Mouse (Mus musculus) heart, embryonic 16.5 days (tissue): ENCODE measurements around the gene Camsap3. TPM values are rescaled to one million over a fixed set of nuclear protein-coding genes. Genes with fewer than 3 reads are reported as not detected.
A peak's percentile ranks its signal among the peaks of the same experiment; 100 is the strongest.

Source experiments
- ATAC-seq: fragments of 200-750 bp; cut with Nextera tagmentation; replicated peaks from 2 replicates; pipeline ENCODE4 v1.8.0; 2017; ENCODE audit warnings: moderate number of reproducible peaks; ENCODE audit not compliant: insufficient read depth, low FRiP score; ENCODE audit errors: extremely low read depth
- H3K27ac ChIP-seq: fragments of 300-500 bp; sonication (generic); 2 replicates; pipeline ENCODE4 v1.5.1; 2014; ENCODE audit warnings: mild to moderate bottlenecking, low read length, control low read depth, moderate library complexity
- H3K27me3 ChIP-seq: fragments of 300-500 bp; sonication (generic); 2 replicates; pipeline ENCODE4 v1.6.1; 2014; ENCODE audit warnings: low read length, mixed read lengths; ENCODE audit not compliant: control insufficient read depth, insufficient read depth
- H3K36me3 ChIP-seq: fragments of 300-500 bp; sonication (generic); 2 replicates; pipeline ENCODE4 v1.6.1; 2014; ENCODE audit not compliant: control insufficient read depth, insufficient read depth
- H3K4me1 ChIP-seq: fragments of 300-500 bp; sonication (generic); 2 replicates; pipeline ENCODE4 v1.6.1; 2014; ENCODE audit warnings: low read length, mixed read lengths; ENCODE audit not compliant: control insufficient read depth, insufficient read depth
- H3K4me2 ChIP-seq: fragments of 300-500 bp; sonication (generic); 2 replicates; pipeline ENCODE4 v1.6.1; 2014; ENCODE audit warnings: low read depth, mild to moderate bottlenecking, control low read depth, low read length
- H3K4me3 ChIP-seq: fragments of 300-500 bp; sonication (generic); 2 replicates; pipeline ENCODE4 v1.5.1; 2014; ENCODE audit warnings: mild to moderate bottlenecking, control low read depth, low read length
- H3K9ac ChIP-seq: fragments of 300-500 bp; sonication (generic); 2 replicates; pipeline ENCODE4 v1.6.1; 2014; ENCODE audit warnings: low read length, control low read depth
- H3K9me3 ChIP-seq: fragments of 300-500 bp; sonication (generic); replicated peaks from 2 replicates; pipeline ENCODE4 v1.6.1; 2016; ENCODE audit warnings: low read length; ENCODE audit not compliant: control insufficient read depth
- WGBS: fragments of 180-500 bp; shearing (Covaris S2); extraction: QIAGEN DNeasy Blood & Tissue Kit; methylation state at CpG from one replicate; pipeline ENCODE4 v1.1.7; 2014; 5-methylcytosine and 5-hydroxymethylcytosine counted together
- polyA plus RNA-seq: library from polyadenylated mRNA; unstranded; fragments of >200 nt; fragmentation: Nextera tagmentation; extraction: Ambion mirVana; gene quantifications from 2 replicates; pipeline ENCODE4 v1.2.1, GENCODE M21; 2015

Camsap3 gene
- polyA plus RNA-seq, 1 experiment from 2014 or later, result 2.3 TPM

GRCm38 (mm10) chr8:3646824-3647531, 59.9 kb downstream of the Camsap3 start:
- Histone ChIP-seq H3K27me3 (no peaks in the 10 kb centered on the region), H3K4me1 (no peaks in the 10 kb centered on the region), H3K27ac (no peak overlapping the region), H3K36me3 (no peaks in the 10 kb centered on the region), H3K9ac (no peak overlapping the region), H3K4me3 (no peak overlapping the region), H3K9me3 (no peaks in the 10 kb centered on the region), H3K4me2 (no peak overlapping the region)
- no peak for ATAC-seq
- 78% methylated on average over 6 of the region's 6 CpGs for WGBS

- H3K4me1 ChIP-seq, result no peaks in the 10 kb centered on the region
- no peaks in the 10 kb centered on the region for H3K36me3 ChIP-seq
- no peak for ATAC-seq
- no peak overlapping the region for H3K27ac ChIP-seq
- H3K9me3 ChIP-seq, result no peaks in the 10 kb centered on the region
- H3K9ac ChIP-seq, result no peak overlapping the region
- WGBS, result 70% methylated on average over 4 of the region's 4 CpGs
- H3K27me3 ChIP-seq, result no peaks in the 10 kb centered on the region
- no peak overlapping the region for H3K4me2 ChIP-seq
- H3K4me3 ChIP-seq, result no peak overlapping the region
Measured at GRCm38 (mm10) chr8:3647561-3647960, 60.5 kb downstream of the Camsap3 start.

GRCm38 (mm10) chr8:3648268-3648667, 61.2 kb downstream of the Camsap3 start:
- Histone ChIP-seq H3K36me3 (no peaks in the 10 kb centered on the region), H3K4me3 (no peak overlapping the region), H3K4me2 (no peak overlapping the region), H3K27me3 (no peaks in the 10 kb centered on the region), H3K27ac (no peak overlapping the region), H3K9me3 (no peaks in the 10 kb centered on the region), H3K4me1 (no peaks in the 10 kb centered on the region), H3K9ac (no peak overlapping the region)
- ATAC-seq, result no peak
- 49% methylated on average over 2 of the region's 2 CpGs for WGBS

GRCm38 (mm10) chr8:3648990-3649389, 61.9 kb downstream of the Camsap3 start:
- H3K27ac ChIP-seq, result no peak overlapping the region
- no peaks in the 10 kb centered on the region for H3K36me3 ChIP-seq
- H3K9ac ChIP-seq, result no peak overlapping the region
- H3K4me1 ChIP-seq, result no peaks in the 10 kb centered on the region
- WGBS, result 52% methylated on average over 1 of the region's 1 CpGs
- no peaks in the 10 kb centered on the region for H3K9me3 ChIP-seq
- 0 out of 2 replicates have a peak overlapping the region, but pooled peaks have one; percentile 11 for H3K4me2 ChIP-seq
- ATAC-seq, result no peak
- no peak overlapping the region for H3K4me3 ChIP-seq
- no peaks in the 10 kb centered on the region for H3K27me3 ChIP-seq

- Histone ChIP-seq H3K9me3 (no peaks in the 10 kb centered on the region), H3K4me2 (no peak overlapping the region), H3K4me3 (no peak overlapping the region), H3K4me1 (no peaks in the 10 kb centered on the region), H3K27ac (no peak overlapping the region), H3K36me3 (no peaks in the 10 kb centered on the region), H3K9ac (no peak overlapping the region), H3K27me3 (peaks cover 2% of the 10 kb centered on the region; the same call in 1 of the 2 replicates)
- no peak for ATAC-seq
- WGBS, result 62% methylated on average over 3 of the region's 3 CpGs
Measured at GRCm38 (mm10) chr8:3652845-3653244, 65.8 kb downstream of the Camsap3 start.

- 0 out of 2 replicates have a peak, but pooled peaks have one; percentile 14 for ATAC-seq
- Histone ChIP-seq H3K4me3 (no peak overlapping the region), H3K4me1 (no peaks in the 10 kb centered on the region), H3K36me3 (no peaks in the 10 kb centered on the region), H3K9me3 (no peaks in the 10 kb centered on the region), H3K27ac (no peak overlapping the region), H3K9ac (no peak overlapping the region), H3K4me2 (no peak overlapping the region), H3K27me3 (peaks cover 2% of the 10 kb centered on the region; the same call in 1 of the 2 replicates)
- 63% methylated on average over 11 of the region's 11 CpGs for WGBS
Measured at GRCm38 (mm10) chr8:3654726-3655508, 67.8 kb downstream of the Camsap3 start.

GRCm38 (mm10) chr8:3655526-3655925, 68.4 kb downstream of the Camsap3 start, which contains the start of gene Retn:
Gene Retn, plus strand, starts transcription at chr8:3655770.
- no peak for ATAC-seq
- Histone ChIP-seq H3K4me1 (no peaks in the 10 kb centered on the region), H3K27me3 (peaks cover 2% of the 10 kb centered on the region; the same call in 1 of the 2 replicates), H3K36me3 (no peaks in the 10 kb centered on the region), H3K4me3 (no peak within 1 kb of the TSS), H3K4me2 (no peak within 1 kb of the TSS), H3K9me3 (no peaks in the 10 kb centered on the region), H3K27ac (no peak within 1 kb of the TSS), H3K9ac (no peak within 1 kb of the TSS)
- 56% methylated on average over 3 of the region's 3 CpGs for WGBS

- no peak overlapping the region for H3K4me2 ChIP-seq
- peaks cover 2% of the 10 kb centered on the region; the same call in 1 of the 2 replicates for H3K27me3 ChIP-seq
- H3K9ac ChIP-seq, result no peak overlapping the region
- ATAC-seq, result no peak
- no peak overlapping the region for H3K27ac ChIP-seq
- WGBS, result 26% methylated on average over 7 of the region's 7 CpGs
- H3K4me3 ChIP-seq, result no peak overlapping the region
- H3K4me1 ChIP-seq, result no peaks in the 10 kb centered on the region
- no peaks in the 10 kb centered on the region for H3K36me3 ChIP-seq
- no peaks in the 10 kb centered on the region for H3K9me3 ChIP-seq
Measured at GRCm38 (mm10) chr8:3656725-3657381, 69.8 kb downstream of the Camsap3 start.
